Mouse (Mus musculus): ENCODE measurements at regions not wholly inside any gene's neighbourhood (a gene's known extent, or its start where the extent isn't known, plus 50 kb on each side); places are given as distances from the start of the nearest gene placed in this dataset.
A peak's percentile ranks its signal among the peaks of the same experiment; 100 is the strongest.

- no peak for DNase-seq (ENCODE audit: low read depth)
Observed at GRCm38 (mm10) chr8:40186715-40187583, 487.9 kb upstream of the Adam24 start.

DNA sequence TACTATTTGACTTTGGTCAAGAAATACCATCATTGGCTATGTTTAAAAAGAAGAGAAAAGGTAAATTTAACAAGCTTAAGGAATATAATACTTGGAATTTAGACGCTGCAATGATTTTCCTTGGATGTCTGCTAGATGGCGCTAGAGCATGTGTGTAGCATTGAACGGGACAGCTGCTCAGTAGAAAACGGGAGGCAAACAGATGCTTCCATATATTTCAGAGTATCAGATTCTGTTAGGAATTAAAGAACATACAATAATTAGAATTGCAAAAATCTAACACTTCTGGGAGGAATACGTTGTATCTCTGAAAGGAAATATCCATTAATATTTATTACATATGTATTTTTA, 487.3 kb upstream of the Adam24 start:
- peak; percentile 6 for DNase-seq (ENCODE audit: low read depth)

DNA sequence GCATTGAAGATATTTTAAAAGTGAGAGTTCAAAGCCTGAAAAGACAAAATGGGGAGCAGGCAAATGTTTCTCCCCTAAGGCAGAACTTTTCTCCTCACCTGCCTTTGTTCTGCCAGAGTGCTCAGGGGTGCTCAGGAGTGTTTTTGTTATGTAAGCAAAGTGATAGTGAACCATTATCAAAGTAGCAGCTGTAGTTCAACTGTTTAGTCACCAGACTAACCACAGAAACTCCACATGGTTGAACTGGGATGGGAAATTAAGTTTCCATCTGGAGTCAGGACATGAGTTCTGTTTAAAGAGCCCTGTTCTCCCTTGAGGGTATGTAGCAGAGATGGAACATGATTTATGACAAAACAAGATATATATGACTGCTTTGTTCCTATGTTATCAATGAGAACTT, 482.6 kb upstream of the Adam24 start:
- DNase-seq (ENCODE audit: low read depth): no peak

DNA sequence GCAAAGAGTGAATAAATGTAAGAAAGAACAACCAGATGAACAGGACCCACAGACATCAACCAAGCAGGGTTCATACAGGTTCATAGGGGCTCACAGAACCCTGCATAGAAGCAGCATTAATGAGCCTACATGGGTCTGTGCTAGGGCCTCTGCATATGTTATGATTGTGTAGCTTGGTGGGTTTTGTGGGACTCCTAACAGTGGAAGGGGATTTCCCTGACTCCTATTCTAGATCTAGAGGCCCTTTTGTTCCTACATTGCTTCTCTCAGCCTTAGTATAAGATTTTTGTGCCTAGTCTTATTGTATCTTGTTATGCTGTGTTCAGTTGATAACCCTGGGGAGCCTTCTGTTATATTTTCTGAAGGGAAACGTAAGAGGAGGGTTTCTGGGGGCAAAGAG, 481.7 kb upstream of the Adam24 start:
- DNase-seq (ENCODE audit: low read depth): no peak

DNA sequence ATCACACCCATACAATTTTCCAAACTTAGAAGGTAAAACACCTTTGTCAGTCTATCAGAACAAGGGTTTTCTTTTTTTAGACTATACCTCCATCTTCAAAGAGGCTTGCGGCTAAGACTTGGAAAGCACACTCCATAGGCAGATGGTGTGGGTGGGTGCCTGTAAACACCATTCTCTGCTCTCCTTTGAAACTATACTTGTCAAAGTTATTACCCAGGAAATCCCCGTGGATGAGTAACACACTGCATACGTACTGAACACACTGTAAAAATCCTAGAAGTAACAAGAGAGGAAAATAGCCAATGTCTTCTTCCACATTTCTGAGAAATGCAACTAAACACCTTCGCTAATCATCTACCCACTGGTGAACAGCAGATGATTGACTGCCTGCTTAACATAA, 464.0 kb upstream of the Adam24 start:
- no peak for DNase-seq (ENCODE audit: low read depth)

- DNase-seq (ENCODE audit: low read depth): no peak
Observed at GRCm38 (mm10) chr8:40223521-40223920, 451.4 kb upstream of the Adam24 start.

DNA sequence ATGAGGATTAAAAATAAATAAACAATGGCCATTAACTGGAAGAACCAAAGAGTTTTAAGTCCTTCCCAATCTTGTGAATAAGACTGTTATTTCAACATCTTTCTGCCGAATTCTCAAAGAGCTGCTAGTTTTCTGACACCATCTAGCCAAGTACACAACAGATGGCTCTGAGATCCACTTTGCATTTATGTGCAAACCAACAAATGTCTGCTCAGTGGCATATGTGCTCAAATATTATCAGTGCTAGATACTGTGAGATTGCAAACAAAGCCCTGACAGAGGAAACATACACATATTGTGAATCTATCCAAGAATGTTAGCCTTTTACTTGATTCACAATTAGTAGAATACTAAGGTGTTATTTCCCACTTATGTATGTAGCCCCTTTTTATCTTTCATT, 447.6 kb upstream of the Adam24 start:
- DNase-seq (ENCODE audit: low read depth): no peak
